Mouse (Mus musculus): ENCODE data around the gene A530084C06Rik.

GRCm38 (mm10) chr13:31546784-31547183 is 12.3 kb downstream of the A530084C06Rik start:
- TF ChIP-seq CTCF (IDR thresholded peaks at IDR 0.05; ENCODE audit: low read depth), result no peak
- TF ChIP-seq EP300 (IDR thresholded peaks at IDR 0.05; ENCODE audit: low read depth), result no peak

Data from liver, embryonic 14.5 days (tissue).